Mouse (Mus musculus) liver, embryonic 16.5 days (tissue): ENCODE results near the gene Gm13088. TPM values are rescaled to one million over a fixed set of nuclear protein-coding genes. Genes with fewer than 3 reads are reported as not detected.
"Not testable (repeated sequence)": the region's sequence is repeated elsewhere in the genome, so short reads cannot be mapped to it uniquely, and the experiment has no call there.

ENCODE experiments used
- ATAC-seq: fragments of 200-750 bp; cut with Nextera tagmentation; 2 replicates; pipeline ENCODE4 v1.8.0; 2017; ENCODE audit warnings: low read depth, mild to moderate bottlenecking, moderate number of reproducible peaks, moderate library complexity
- H3K27ac ChIP-seq: fragments of 300-500 bp; sonication (generic); 2 replicates; pipeline ENCODE4 v1.5.1; 2014; ENCODE audit warnings: mild to moderate bottlenecking, low read length
- H3K27me3 ChIP-seq: fragments of 300-500 bp; sonication (generic); 2 replicates; pipeline ENCODE4 v1.6.1; 2014; ENCODE audit warnings: low read depth, low read length, mixed read lengths; ENCODE audit not compliant: control insufficient read depth, insufficient read depth
- H3K36me3 ChIP-seq: fragments of 300-500 bp; sonication (generic); 2 replicates; pipeline ENCODE4 v1.6.1; 2014; ENCODE audit warnings: mild to moderate bottlenecking; ENCODE audit not compliant: control insufficient read depth, insufficient read depth
- H3K4me1 ChIP-seq: fragments of 300-500 bp; sonication (generic); 2 replicates; pipeline ENCODE4 v1.6.1; 2014; ENCODE audit warnings: low read depth, low read length, mixed read lengths; ENCODE audit not compliant: control insufficient read depth
- H3K4me2 ChIP-seq: fragments of 300-500 bp; sonication (generic); 2 replicates; pipeline ENCODE4 v1.6.1; 2014; ENCODE audit warnings: low read depth, low read length, mixed read lengths
- H3K4me3 ChIP-seq: fragments of 300-500 bp; sonication (generic); 2 replicates; pipeline ENCODE4 v1.5.1; 2014; ENCODE audit warnings: low read depth, mild to moderate bottlenecking, low read length
- H3K9ac ChIP-seq: fragments of 300-500 bp; sonication (generic); 2 replicates; pipeline ENCODE4 v1.6.1; 2014; ENCODE audit warnings: low read depth, low read length
- H3K9me3 ChIP-seq: fragments of 300-500 bp; sonication (generic); replicated peaks from 2 replicates; pipeline ENCODE4 v1.6.1; 2016; ENCODE audit warnings: low read length; ENCODE audit not compliant: control insufficient read depth
- WGBS: fragments of 180-500 bp; shearing (Covaris S2); extraction: QIAGEN DNeasy Blood & Tissue Kit; methylation state at CpG from one replicate; pipeline ENCODE4 v1.1.7; 2014; ENCODE audit not compliant: insufficient replicate concordance; 5-methylcytosine and 5-hydroxymethylcytosine counted together
- polyA plus RNA-seq: library from polyadenylated mRNA; unstranded; fragments of >200 nt; fragmentation: Nextera tagmentation; extraction: Ambion mirVana; gene quantifications from 2 replicates; pipeline ENCODE4 v1.2.1, GENCODE M21; 2015

Gene Gm13088
- not detected in 2 replicates for polyA plus RNA-seq

DNA sequence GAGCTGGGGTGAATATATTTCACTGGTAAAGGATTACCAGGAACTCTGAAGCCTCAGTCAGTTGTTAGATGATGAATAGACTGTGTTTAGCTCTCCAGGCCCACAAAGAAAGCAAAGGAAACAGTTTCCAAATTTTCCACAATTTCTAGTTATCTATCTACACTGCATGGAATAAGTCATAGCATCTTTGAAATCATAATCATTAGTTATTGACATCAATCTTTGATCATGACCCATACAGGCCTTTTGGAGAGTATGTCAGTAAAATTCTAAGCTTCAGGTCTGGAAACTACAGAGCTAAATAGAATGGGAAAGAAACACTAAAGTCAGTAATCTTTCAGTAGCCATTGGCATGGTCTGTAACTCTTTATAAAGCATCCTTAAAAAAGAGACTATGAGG, at the start of gene Gm13088:
TSS of gene Gm13088 (minus strand) at position 101 of the 400 bp plus-strand sequence.
- H3K27me3 ChIP-seq, H3K4me2 ChIP-seq, H3K9me3 ChIP-seq, ATAC-seq, H3K9ac ChIP-seq, H3K4me1 ChIP-seq, H3K27ac ChIP-seq, H3K36me3 ChIP-seq, H3K4me3 ChIP-seq: not testable (repeated sequence)

GRCm38 (mm10) chr4:143702611-143703010, 45.6 kb upstream of the Gm13088 start, which contains the start of gene Gm13089:
Gene Gm13089, minus strand, starts transcription at chr4:143702711.
- H3K27ac ChIP-seq: no peak within 1 kb of the TSS
- H3K4me2 ChIP-seq: no peak within 1 kb of the TSS
- ATAC-seq: no peak
- H3K36me3 ChIP-seq: no peaks in the 10 kb centered on the region
- no peak within 1 kb of the TSS for H3K4me3 ChIP-seq
- no peaks in the 10 kb centered on the region; the same call in 1 of the 2 replicates for H3K9me3 ChIP-seq
- no peaks in the 10 kb centered on the region for H3K27me3 ChIP-seq
- WGBS: 53% methylated on average over 2 of the region's 2 CpGs
- no peaks in the 10 kb centered on the region for H3K4me1 ChIP-seq
- no peak within 1 kb of the TSS for H3K9ac ChIP-seq

- H3K36me3 ChIP-seq, H3K27ac ChIP-seq, ATAC-seq, H3K9me3 ChIP-seq, H3K27me3 ChIP-seq, H3K4me3 ChIP-seq, H3K4me1 ChIP-seq, H3K9ac ChIP-seq, H3K4me2 ChIP-seq: not testable (repeated sequence)
- 51% methylated on average over 4 of the region's 4 CpGs for WGBS
These were observed 38.9 kb downstream of the Gm13088 start for GRCm38 (mm10) chr4:143618101-143618500.

DNA sequence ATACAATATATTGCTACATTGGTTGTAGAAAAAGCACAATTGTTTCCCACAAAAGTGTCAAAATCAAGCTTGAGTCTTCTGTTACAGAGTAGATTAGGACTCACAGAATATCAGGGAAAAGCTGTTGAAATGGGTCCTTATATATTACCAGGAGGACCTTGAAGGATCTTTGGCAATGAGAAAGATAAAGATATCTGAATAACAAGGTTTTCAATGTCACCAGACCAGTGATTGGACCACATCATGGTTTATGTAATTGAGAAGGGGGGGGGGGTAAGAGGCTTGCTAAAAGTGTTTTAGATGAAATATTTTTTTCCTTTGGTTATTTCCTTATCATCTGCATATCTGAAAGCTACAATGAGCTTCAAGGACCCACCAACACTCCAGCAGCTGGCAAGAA, 42.3 kb downstream of the Gm13088 start, which contains the start of gene Gm13083:
TSS of gene Gm13083 (plus strand) at position 301 of the 400 bp plus-strand sequence.
- not testable (repeated sequence) for H3K27me3 ChIP-seq, ATAC-seq, H3K9ac ChIP-seq, H3K36me3 ChIP-seq, H3K9me3 ChIP-seq, H3K27ac ChIP-seq, H3K4me1 ChIP-seq, H3K4me2 ChIP-seq, H3K4me3 ChIP-seq

DNA sequence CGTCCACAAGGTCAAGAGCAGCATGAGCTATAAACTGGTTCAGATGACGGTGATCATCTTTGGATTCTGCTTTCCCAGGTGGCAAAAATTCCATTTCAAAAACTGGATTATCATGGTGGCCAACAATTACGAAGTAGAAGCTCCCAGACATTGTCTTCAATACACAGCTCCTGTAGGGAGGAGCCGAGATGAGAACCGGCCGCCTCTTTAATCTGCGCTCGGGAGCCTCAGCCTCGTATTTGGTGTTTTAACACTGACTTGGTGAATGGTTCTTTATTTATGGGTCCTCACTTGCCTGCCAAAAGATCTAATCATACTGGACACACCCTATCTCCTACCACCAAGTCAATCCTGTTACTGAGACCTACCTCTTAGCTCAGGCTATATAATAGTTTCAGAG, 45.1 kb downstream of the Gm13088 start:
- not testable (repeated sequence) for ATAC-seq, H3K4me1 ChIP-seq, H3K36me3 ChIP-seq, H3K27me3 ChIP-seq, H3K9ac ChIP-seq, H3K9me3 ChIP-seq, H3K4me2 ChIP-seq, H3K4me3 ChIP-seq, H3K27ac ChIP-seq
- 64% methylated on average over 9 of the region's 9 CpGs for WGBS

Other genes with a start within 250 kb of the Gm13088 start
- 3.9 and 4.5 TPM in 2 replicates for gene Pramef8, start 244.8 kb downstream of the Gm13088 start, polyA plus RNA-seq
- gene Oog4, start 206.9 kb downstream of the Gm13088 start, polyA plus RNA-seq: not detected in 2 replicates
- gene Gm13043, start 145.9 kb downstream of the Gm13088 start, polyA plus RNA-seq: not detected in 2 replicates
- not detected in 2 replicates for gene Gm13040, start 121.3 kb downstream of the Gm13088 start, polyA plus RNA-seq
- gene BC080695, start 105.5 kb downstream of the Gm13088 start, polyA plus RNA-seq: not detected in 2 replicates
- gene Gm13057, start 105.5 kb downstream of the Gm13088 start, polyA plus RNA-seq: not detected in 2 replicates
- not detected in 2 replicates for gene Gm13083, start 42.2 kb downstream of the Gm13088 start, polyA plus RNA-seq
- not detected in 2 replicates for gene Gm13089, start 45.5 kb upstream of the Gm13088 start, polyA plus RNA-seq
- gene Gm13078, start 62.2 kb upstream of the Gm13088 start, polyA plus RNA-seq: not detected in 2 replicates
- gene Gm13023, start 132.1 kb upstream of the Gm13088 start, polyA plus RNA-seq: not detected in 2 replicates
- gene Gm13084, start 158.8 kb upstream of the Gm13088 start, polyA plus RNA-seq: not detected in 2 replicates
- gene Gm13103, start 189.3 kb upstream of the Gm13088 start, polyA plus RNA-seq: not detected in 2 replicates
- not detected in 2 replicates for gene Pramef6, start 243.1 kb upstream of the Gm13088 start, polyA plus RNA-seq